Mouse (Mus musculus) G1E (cell line): Measurements from ENCODE around the gene Ppp1r36. TPM values are rescaled to one million over a fixed set of nuclear protein-coding genes. Genes with fewer than 3 reads are reported as not detected.
A peak's percentile ranks its signal among the peaks of the same experiment; 100 is the strongest.

Experiments used
- ATAC-seq: 2 replicates; pipeline ENCODE4 v1.8.0; 2016; ENCODE audit warnings: mild to moderate bottlenecking; ENCODE audit not compliant: insufficient number of reproducible peaks, poor library complexity, low FRiP score, severe bottlenecking; ENCODE audit errors: extremely low read depth
- DNase-seq: peaks from one replicate; pipeline ENCODE4 v3.0.0; 2012; ENCODE audit warnings: low spot score
- H3K27me3 ChIP-seq: 2 replicates; pipeline ENCODE4 v1.6.1; 2012; ENCODE audit warnings: mild to moderate bottlenecking, low read length, inconsistent platforms; ENCODE audit not compliant: insufficient read depth
- H3K36me3 ChIP-seq: replicated peaks from 2 replicates; pipeline ENCODE3; 2012; ENCODE audit warnings: mild to moderate bottlenecking, inconsistent platforms
- H3K4me1 ChIP-seq: 2 replicates; pipeline ENCODE4 v1.6.1; 2012; ENCODE audit warnings: low read depth, low read length, inconsistent platforms, mixed read lengths; ENCODE audit not compliant: insufficient read depth
- H3K4me3 ChIP-seq: 2 replicates; pipeline ENCODE4 v1.5.1; 2012; ENCODE audit warnings: low read depth, mild to moderate bottlenecking, inconsistent platforms, low read length, moderate library complexity, mixed read lengths
- H3K9me3 ChIP-seq: replicated peaks from 2 replicates; pipeline ENCODE4 v1.6.1; 2012; ENCODE audit warnings: inconsistent platforms
- CTCF ChIP-seq: IDR thresholded peaks from 2 replicates; pipeline ENCODE4 v1.5.1; 2012; ENCODE audit warnings: low read depth, low read length, inconsistent platforms, mixed read lengths
- GATA1 ChIP-seq: IDR thresholded peaks from 2 replicates; pipeline ENCODE4 v1.6.1; 2012; ENCODE audit warnings: borderline replicate concordance, low read length, inconsistent platforms, mixed read lengths
- GATA2 ChIP-seq: IDR thresholded peaks from 2 replicates; pipeline ENCODE4 v1.6.1; 2012; ENCODE audit warnings: low read depth, low read length, inconsistent platforms, borderline replicate concordance
- POLR2AphosphoS5 ChIP-seq: IDR thresholded peaks from 2 replicates; pipeline ENCODE4 v1.6.1; 2012; ENCODE audit warnings: low read depth, low read length, inconsistent platforms; ENCODE audit not compliant: insufficient replicate concordance
- TAL1 ChIP-seq: conservative IDR thresholded peaks from 2 replicates; pipeline ENCODE4 v1.6.1; 2012; ENCODE audit warnings: low read depth, low read length, inconsistent platforms, mixed read lengths
- polyA plus RNA-seq: library from polyadenylated mRNA; stranded (reverse); fragments of >175 nt; gene quantifications from 2 replicates; pipeline ENCODE4 v1.2.3, GENCODE M21; 2012
- total RNA-seq, 2 experiments: library from RNA; stranded (forward) in 1 of 2; stranded (reverse) in 1 of 2; fragments of 200-1000 nt in 1 of 2; fragments of >200 nt in 1 of 2; fragmentation: Nextera tagmentation in 1 of 2; gene quantifications; 2 replicates each; pipeline ENCODE4 v1.2.3; 2014 to 2017

The Ppp1r36 gene
- total and polyA plus RNA-seq, 3 experiments, result 0.38 TPM; not detected in 2

GRCm38 (mm10) chr12:76370831-76371571 lies 46.3 kb upstream of the Ppp1r36 start:
- ATAC-seq, result peak; percentile 32; the same call in 1 of the 2 replicates
- H3K36me3 ChIP-seq, result peaks cover 35% of the 10 kb centered on the region
- no peaks in the 10 kb centered on the region for H3K9me3 ChIP-seq
- H3K4me1 ChIP-seq, result peaks cover 78% of the 10 kb centered on the region
- no peak for TF ChIP-seq GATA2
- TF ChIP-seq GATA1, result no peak
- TF ChIP-seq POLR2AphosphoS5, result peak; percentile 69; the same call in 1 of the 2 replicates
- no peak for TF ChIP-seq TAL1
- TF ChIP-seq CTCF, result no peak
- H3K4me3 ChIP-seq, result peak overlapping the region; percentile 91
- DNase-seq, result peak; percentile 89
- no peaks in the 10 kb centered on the region for H3K27me3 ChIP-seq

- Histone ChIP-seq H3K4me3 (peak overlapping the region; percentile 91), H3K4me1 (peaks cover 78% of the 10 kb centered on the region), H3K36me3 (peaks cover 34% of the 10 kb centered on the region), H3K27me3 (no peaks in the 10 kb centered on the region), H3K9me3 (no peaks in the 10 kb centered on the region)
- TF ChIP-seq GATA1 (no peak), POLR2AphosphoS5 (no peak), CTCF (no peak)
- DNase-seq (no peak), ATAC-seq (no peak)
Measured at GRCm38 (mm10) chr12:76372046-76372445, 45.3 kb upstream of the Ppp1r36 start.

GRCm38 (mm10) chr12:76372881-76373818 lies 44.2 kb upstream of the Ppp1r36 start:
- DNase-seq (no peak), ATAC-seq (no peak)
- no peaks in the 10 kb centered on the region for H3K27me3 ChIP-seq
- peak overlapping the region; percentile 91; the same call in 1 of the 2 replicates for H3K4me3 ChIP-seq
- H3K4me1 ChIP-seq, result peaks cover 78% of the 10 kb centered on the region
- no peaks in the 10 kb centered on the region for H3K9me3 ChIP-seq
- H3K36me3 ChIP-seq, result peaks cover 41% of the 10 kb centered on the region
- TF ChIP-seq CTCF, result peak; percentile 62
- no peak for TF ChIP-seq GATA1

- DNase-seq (no peak), ATAC-seq (no peak)
- H3K4me3 ChIP-seq, result no peak overlapping the region; the same call in 1 of the 2 replicates
- H3K4me1 ChIP-seq, result peaks cover 78% of the 10 kb centered on the region
- peaks cover 44% of the 10 kb centered on the region for H3K36me3 ChIP-seq
- H3K27me3 ChIP-seq, result no peaks in the 10 kb centered on the region
- no peak for TF ChIP-seq POLR2AphosphoS5
- no peak for TF ChIP-seq GATA2
- TF ChIP-seq GATA1, result no peak
- TF ChIP-seq CTCF, result no peak
- TF ChIP-seq TAL1, result no peak
- H3K9me3 ChIP-seq, result no peaks in the 10 kb centered on the region
Measured at GRCm38 (mm10) chr12:76373991-76374390, 43.3 kb upstream of the Ppp1r36 start.

- Histone ChIP-seq H3K9me3 (no peaks in the 10 kb centered on the region), H3K4me3 (no peak overlapping the region), H3K36me3 (peaks cover 51% of the 10 kb centered on the region), H3K4me1 (peaks cover 84% of the 10 kb centered on the region), H3K27me3 (no peaks in the 10 kb centered on the region)
- DNase-seq, result no peak
- ATAC-seq, result no peak
- TF ChIP-seq TAL1, result no peak
- TF ChIP-seq CTCF, result no peak
- no peak for TF ChIP-seq GATA1
- no peak for TF ChIP-seq POLR2AphosphoS5
- no peak for TF ChIP-seq GATA2
Measured at GRCm38 (mm10) chr12:76374911-76375310, 42.4 kb upstream of the Ppp1r36 start.

GRCm38 (mm10) chr12:76375506-76375905 lies 41.8 kb upstream of the Ppp1r36 start:
- no peaks in the 10 kb centered on the region for H3K9me3 ChIP-seq
- H3K4me1 ChIP-seq, result peaks cover 87% of the 10 kb centered on the region
- H3K27me3 ChIP-seq, result no peaks in the 10 kb centered on the region
- DNase-seq (peak; percentile 48), ATAC-seq (peak; percentile 63)
- no peak overlapping the region; the same call in 1 of the 2 replicates for H3K4me3 ChIP-seq
- H3K36me3 ChIP-seq, result peaks cover 57% of the 10 kb centered on the region
- TF ChIP-seq CTCF, result no peak
- peak; percentile 86 for TF ChIP-seq TAL1
